Mouse (Mus musculus): Measurements from ENCODE around the gene Tex261. TPM values are rescaled to one million over a fixed set of nuclear protein-coding genes. Genes with fewer than 3 reads are reported as not detected.

Gene Tex261
- 69.8 and 77.3 TPM in 2 replicates for polyA plus RNA-seq (2014; fragmentation: Nextera tagmentation; extraction: Ambion mirVana)

- Histone ChIP-seq H3K9ac (ENCODE audit: low read depth, low read length) (peak within 1 kb of the TSS; percentile 96), H3K36me3 (ENCODE audit: control insufficient read depth, insufficient read depth, low read length) (peaks cover 17% of the 10 kb centered on the region), H3K4me3 (ENCODE audit: low read depth, low read length) (peak within 1 kb of the TSS; percentile 95), H3K9me3 (ENCODE audit: control insufficient read depth, low read length) (no peaks in the 10 kb centered on the region), H3K27me3 (replicated peaks; ENCODE audit: control insufficient read depth, insufficient read depth, low read length) (no peaks in the 10 kb centered on the region), H3K4me2 (peak within 1 kb of the TSS; percentile 94), H3K4me1 (replicated peaks; ENCODE audit: control insufficient read depth, insufficient read depth, low read length) (peaks cover 12% of the 10 kb centered on the region), H3K27ac (ENCODE audit: low read depth, low read length) (peak within 1 kb of the TSS; percentile 86)
- DNase-seq (ENCODE audit: low spot score), result peak; percentile 83
- peak; percentile 93 for ATAC-seq (replicated peaks; ENCODE audit: low FRiP score)
- WGBS, result under 1% methylated on average over 44 of the region's 45 CpGs
These were observed at the start of gene Tex261 for GRCm38 (mm10) chr6:83775638-83776293. Gene Tex261, minus strand, starts transcription at chr6:83775813.

- ATAC-seq (replicated peaks; ENCODE audit: low FRiP score) (no peak), DNase-seq (ENCODE audit: low spot score) (no peak)
- Histone ChIP-seq H3K36me3 (ENCODE audit: control insufficient read depth, insufficient read depth, low read length) (no peaks in the 10 kb centered on the region), H3K4me3 (ENCODE audit: low read depth, low read length) (no peak overlapping the region), H3K9me3 (ENCODE audit: control insufficient read depth, low read length) (no peaks in the 10 kb centered on the region), H3K4me2 (no peak overlapping the region), H3K27me3 (replicated peaks; ENCODE audit: control insufficient read depth, insufficient read depth, low read length) (no peaks in the 10 kb centered on the region), H3K27ac (ENCODE audit: low read depth, low read length) (no peak overlapping the region), H3K9ac (ENCODE audit: low read depth, low read length) (no peak overlapping the region), H3K4me1 (replicated peaks; ENCODE audit: control insufficient read depth, insufficient read depth, low read length) (no peaks in the 10 kb centered on the region)
- WGBS, result 75% methylated on average over 2 of the region's 2 CpGs
These were observed 46.2 kb upstream of the Tex261 start for GRCm38 (mm10) chr6:83821856-83822255.

- Histone ChIP-seq H3K36me3 (ENCODE audit: control insufficient read depth, insufficient read depth, low read length) (no peaks in the 10 kb centered on the region), H3K9me3 (ENCODE audit: control insufficient read depth, low read length) (no peaks in the 10 kb centered on the region), H3K4me1 (replicated peaks; ENCODE audit: control insufficient read depth, insufficient read depth, low read length) (no peaks in the 10 kb centered on the region), H3K27ac (ENCODE audit: low read depth, low read length) (no peak overlapping the region), H3K4me3 (ENCODE audit: low read depth, low read length) (no peak overlapping the region), H3K27me3 (replicated peaks; ENCODE audit: control insufficient read depth, insufficient read depth, low read length) (no peaks in the 10 kb centered on the region), H3K4me2 (no peak overlapping the region), H3K9ac (ENCODE audit: low read depth, low read length) (no peak overlapping the region)
- DNase-seq (ENCODE audit: low spot score) (no peak), ATAC-seq (replicated peaks; ENCODE audit: low FRiP score) (no peak)
- WGBS, result 79% methylated on average over 2 of the region's 2 CpGs
These were observed 45.3 kb upstream of the Tex261 start for GRCm38 (mm10) chr6:83820727-83821515.

- H3K9me3 ChIP-seq (ENCODE audit: control insufficient read depth, low read length), result no peaks in the 10 kb centered on the region
- H3K9ac ChIP-seq (ENCODE audit: low read depth, low read length), result no peak overlapping the region
- ATAC-seq (replicated peaks; ENCODE audit: low FRiP score) (no peak), DNase-seq (ENCODE audit: low spot score) (no peak)
- H3K27me3 ChIP-seq (replicated peaks; ENCODE audit: control insufficient read depth, insufficient read depth, low read length), result no peaks in the 10 kb centered on the region
- H3K4me2 ChIP-seq, result no peak overlapping the region
- H3K4me3 ChIP-seq (ENCODE audit: low read depth, low read length), result no peak overlapping the region
- WGBS, result 82% methylated on average over 1 of the region's 1 CpGs
- no peaks in the 10 kb centered on the region for H3K4me1 ChIP-seq (replicated peaks; ENCODE audit: control insufficient read depth, insufficient read depth, low read length)
- no peak overlapping the region for H3K27ac ChIP-seq (ENCODE audit: low read depth, low read length)
- H3K36me3 ChIP-seq (ENCODE audit: control insufficient read depth, insufficient read depth, low read length), result no peaks in the 10 kb centered on the region
These were observed 43.4 kb upstream of the Tex261 start for GRCm38 (mm10) chr6:83818996-83819395.

GRCm38 (mm10) chr6:83815801-83816200 is 40.2 kb upstream of the Tex261 start:
- Histone ChIP-seq H3K4me3 (ENCODE audit: low read depth, low read length) (no peak overlapping the region), H3K4me2 (no peak overlapping the region), H3K9ac (ENCODE audit: low read depth, low read length) (no peak overlapping the region), H3K27ac (ENCODE audit: low read depth, low read length) (no peak overlapping the region), H3K36me3 (ENCODE audit: control insufficient read depth, insufficient read depth, low read length) (peaks cover 2% of the 10 kb centered on the region; the same call in 1 of the 2 replicates), H3K4me1 (replicated peaks; ENCODE audit: control insufficient read depth, insufficient read depth, low read length) (no peaks in the 10 kb centered on the region), H3K27me3 (replicated peaks; ENCODE audit: control insufficient read depth, insufficient read depth, low read length) (no peaks in the 10 kb centered on the region), H3K9me3 (ENCODE audit: control insufficient read depth, low read length) (no peaks in the 10 kb centered on the region)
- no peak for DNase-seq (ENCODE audit: low spot score)
- no peak for ATAC-seq (replicated peaks; ENCODE audit: low FRiP score)
- WGBS, result 85% methylated on average over 3 of the region's 3 CpGs

GRCm38 (mm10) chr6:83802846-83803245 is 27.2 kb upstream of the Tex261 start:
- Histone ChIP-seq H3K27me3 (replicated peaks; ENCODE audit: control insufficient read depth, insufficient read depth, low read length) (no peaks in the 10 kb centered on the region), H3K36me3 (ENCODE audit: control insufficient read depth, insufficient read depth, low read length) (peaks cover 4% of the 10 kb centered on the region; the same call in 1 of the 2 replicates), H3K4me3 (ENCODE audit: low read depth, low read length) (no peak overlapping the region), H3K4me1 (replicated peaks; ENCODE audit: control insufficient read depth, insufficient read depth, low read length) (no peaks in the 10 kb centered on the region), H3K4me2 (no peak overlapping the region), H3K27ac (ENCODE audit: low read depth, low read length) (no peak overlapping the region), H3K9me3 (ENCODE audit: control insufficient read depth, low read length) (no peaks in the 10 kb centered on the region), H3K9ac (ENCODE audit: low read depth, low read length) (no peak overlapping the region)
- 93% methylated on average over 3 of the region's 3 CpGs for WGBS
- no peak for DNase-seq (ENCODE audit: low spot score)
- ATAC-seq (replicated peaks; ENCODE audit: low FRiP score), result no peak

- Histone ChIP-seq H3K4me1 (replicated peaks; ENCODE audit: control insufficient read depth, insufficient read depth, low read length) (no peaks in the 10 kb centered on the region), H3K27ac (ENCODE audit: low read depth, low read length) (no peak overlapping the region), H3K27me3 (replicated peaks; ENCODE audit: control insufficient read depth, insufficient read depth, low read length) (no peaks in the 10 kb centered on the region; the same call in 1 of the 2 replicates), H3K9ac (ENCODE audit: low read depth, low read length) (no peak overlapping the region), H3K4me2 (no peak overlapping the region), H3K9me3 (ENCODE audit: control insufficient read depth, low read length) (no peaks in the 10 kb centered on the region), H3K36me3 (ENCODE audit: control insufficient read depth, insufficient read depth, low read length) (peaks cover 4% of the 10 kb centered on the region; the same call in 1 of the 2 replicates), H3K4me3 (ENCODE audit: low read depth, low read length) (no peak overlapping the region)
- WGBS, result 88% methylated on average over 5 of the region's 5 CpGs
- ATAC-seq (replicated peaks; ENCODE audit: low FRiP score) (no peak), DNase-seq (ENCODE audit: low spot score) (no peak)
These were observed 26.4 kb upstream of the Tex261 start for GRCm38 (mm10) chr6:83802033-83802432.

- no peak for ATAC-seq (replicated peaks; ENCODE audit: low FRiP score)
- no peaks in the 10 kb centered on the region; the same call in 1 of the 2 replicates for H3K27me3 ChIP-seq (replicated peaks; ENCODE audit: control insufficient read depth, insufficient read depth, low read length)
- H3K4me1 ChIP-seq (replicated peaks; ENCODE audit: control insufficient read depth, insufficient read depth, low read length), result peaks cover 10% of the 10 kb centered on the region
- H3K9ac ChIP-seq (ENCODE audit: low read depth, low read length), result no peak overlapping the region
- H3K36me3 ChIP-seq (ENCODE audit: control insufficient read depth, insufficient read depth, low read length), result peaks cover 4% of the 10 kb centered on the region; the same call in 1 of the 2 replicates
- 55% methylated on average over 3 of the region's 3 CpGs for WGBS
- H3K4me3 ChIP-seq (ENCODE audit: low read depth, low read length), result no peak overlapping the region
- H3K9me3 ChIP-seq (ENCODE audit: control insufficient read depth, low read length), result no peaks in the 10 kb centered on the region
- no peak for DNase-seq (ENCODE audit: low spot score)
- no peak overlapping the region for H3K27ac ChIP-seq (ENCODE audit: low read depth, low read length)
- H3K4me2 ChIP-seq, result no peak overlapping the region
These were observed 21.1 kb upstream of the Tex261 start for GRCm38 (mm10) chr6:83796686-83797085.

Data from liver, embryonic 11.5 days (tissue).